Mouse (Mus musculus): Measurements from ENCODE around the gene Phf3. TPM values are rescaled to one million over a fixed set of nuclear protein-coding genes. Genes with fewer than 3 reads are reported as not detected.
"Not testable (repeated sequence)": the region's sequence is repeated elsewhere in the genome, so short reads cannot be mapped to it uniquely, and the experiment has no call there.

Gene Phf3
- 28.7 and 31.0 TPM in 2 replicates for polyA plus RNA-seq (2016; fragmentation: Nextera tagmentation; extraction: Ambion mirVana)

- Histone ChIP-seq H3K27me3 (ENCODE audit: low read depth, poor library complexity, severe bottlenecking) (no peaks in the 10 kb centered on the region), H3K9me3 (replicated peaks) (no peaks in the 10 kb centered on the region), H3K36me3 (peaks cover 7% of the 10 kb centered on the region; the same call in 1 of the 2 replicates), H3K4me1 (peaks cover 18% of the 10 kb centered on the region), H3K27ac (replicated peaks) (peak within 1 kb of the TSS; percentile 99), H3K4me3 (peak within 1 kb of the TSS; percentile 88)
- DNase-seq (ENCODE audit: low spot score), result peak; percentile 89
- under 1% methylated on average over 73 of the region's 85 CpGs for WGBS
Observed at GRCm38 (mm10) chr1:30873541-30874260, at the start of gene Phf3. Gene Phf3, minus strand, starts transcription at chr1:30873921.

- no peaks in the 10 kb centered on the region for H3K36me3 ChIP-seq
- no peak overlapping the region for H3K27ac ChIP-seq (replicated peaks)
- no peak for DNase-seq (ENCODE audit: low spot score)
- 95% methylated on average over 3 of the region's 3 CpGs for WGBS
- no peaks in the 10 kb centered on the region for H3K27me3 ChIP-seq (ENCODE audit: low read depth, poor library complexity, severe bottlenecking)
- no peaks in the 10 kb centered on the region for H3K4me1 ChIP-seq
- no peak overlapping the region for H3K4me3 ChIP-seq
- H3K9me3 ChIP-seq (replicated peaks), result peaks cover 28% of the 10 kb centered on the region
Observed at GRCm38 (mm10) chr1:30922237-30922636, 48.5 kb upstream of the Phf3 start.

- no peak overlapping the region for H3K4me3 ChIP-seq
- H3K27ac ChIP-seq (replicated peaks), result no peak overlapping the region
- H3K27me3 ChIP-seq (ENCODE audit: low read depth, poor library complexity, severe bottlenecking), result no peaks in the 10 kb centered on the region
- peaks cover 32% of the 10 kb centered on the region for H3K9me3 ChIP-seq (replicated peaks)
- DNase-seq (ENCODE audit: low spot score), result no peak
- no peaks in the 10 kb centered on the region for H3K4me1 ChIP-seq
- H3K36me3 ChIP-seq, result no peaks in the 10 kb centered on the region
Observed at GRCm38 (mm10) chr1:30921252-30921651, 47.5 kb upstream of the Phf3 start.

DNA sequence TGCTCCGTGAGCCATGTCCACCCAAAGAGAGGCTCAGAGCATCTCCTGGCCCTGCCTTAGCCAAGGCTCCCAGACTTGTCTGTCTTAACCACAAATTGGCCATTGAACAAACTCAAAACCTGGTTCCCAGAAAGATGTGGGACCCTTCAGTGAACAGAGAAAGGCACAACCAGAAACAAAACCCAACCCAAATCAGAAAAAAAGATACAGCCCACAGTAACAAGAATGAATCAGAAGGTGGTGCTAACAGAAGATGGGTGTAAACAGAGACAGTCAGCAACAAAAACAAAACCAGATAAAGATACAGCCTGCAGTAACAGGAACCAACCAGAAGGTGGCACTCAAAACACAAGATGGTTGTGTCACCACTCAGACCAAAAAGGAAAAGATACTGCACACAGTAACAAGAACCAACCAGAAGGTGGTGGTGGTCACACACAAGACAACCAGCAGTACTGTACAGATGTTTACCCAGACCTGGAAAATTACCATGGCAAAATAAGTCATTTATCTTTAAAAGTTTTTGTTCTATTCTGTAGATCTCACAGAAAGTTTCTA is 47.0 kb upstream of the Phf3 start:
- WGBS, result 93% methylated on average over 1 of the region's 1 CpGs

GRCm38 (mm10) chr1:30910172-30910571 is 36.5 kb upstream of the Phf3 start:
- no peak overlapping the region for H3K4me3 ChIP-seq
- DNase-seq (ENCODE audit: low spot score), result no peak
- no peaks in the 10 kb centered on the region for H3K27me3 ChIP-seq (ENCODE audit: low read depth, poor library complexity, severe bottlenecking)
- H3K27ac ChIP-seq (replicated peaks), result no peak overlapping the region
- no peaks in the 10 kb centered on the region for H3K36me3 ChIP-seq
- no peaks in the 10 kb centered on the region for H3K4me1 ChIP-seq
- H3K9me3 ChIP-seq (replicated peaks), result no peaks in the 10 kb centered on the region
- WGBS, result 76% methylated on average over 3 of the region's 3 CpGs

More for the DNA sequence above, 47.0 kb upstream of the Phf3 start:
- Histone ChIP-seq H3K36me3 (no peaks in the 10 kb centered on the region), H3K9me3 (replicated peaks) (peaks cover 32% of the 10 kb centered on the region), H3K27ac (replicated peaks) (no peak overlapping the region), H3K4me1 (no peaks in the 10 kb centered on the region), H3K27me3 (ENCODE audit: low read depth, poor library complexity, severe bottlenecking) (no peaks in the 10 kb centered on the region), H3K4me3 (no peak overlapping the region)
- DNase-seq (ENCODE audit: low spot score), result no peak

DNA sequence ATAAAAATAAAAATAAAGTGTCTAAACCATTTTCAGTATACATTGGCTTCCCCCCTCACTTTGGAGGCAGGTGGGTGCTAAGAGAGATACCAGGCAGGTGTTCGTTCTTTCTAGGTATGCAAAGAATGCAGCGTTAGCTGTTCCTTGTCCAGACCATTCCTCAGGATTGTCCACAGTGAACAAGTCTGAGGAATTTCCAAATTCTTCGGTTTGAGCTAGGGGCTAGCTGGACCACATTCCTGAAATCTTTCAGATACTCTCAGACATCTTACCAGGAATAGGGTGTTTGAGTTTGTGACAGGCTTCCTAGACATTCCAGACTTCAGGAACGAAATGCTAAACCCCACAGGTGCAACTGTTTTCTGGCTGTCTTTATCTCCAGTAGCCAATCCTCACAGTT is 35.1 kb upstream of the Phf3 start:
- Histone ChIP-seq H3K4me1 (no peaks in the 10 kb centered on the region), H3K27ac (replicated peaks) (no peak overlapping the region), H3K27me3 (ENCODE audit: low read depth, poor library complexity, severe bottlenecking) (no peaks in the 10 kb centered on the region), H3K9me3 (replicated peaks) (no peaks in the 10 kb centered on the region), H3K4me3 (no peak overlapping the region), H3K36me3 (no peaks in the 10 kb centered on the region)
- no peak for DNase-seq (ENCODE audit: low spot score)
- 77% methylated on average over 4 of the region's 4 CpGs for WGBS

- no peak for DNase-seq (ENCODE audit: low spot score)
- Histone ChIP-seq H3K4me1 (no peaks in the 10 kb centered on the region), H3K27ac (replicated peaks) (no peak overlapping the region), H3K36me3 (no peaks in the 10 kb centered on the region), H3K9me3 (replicated peaks) (no peaks in the 10 kb centered on the region), H3K27me3 (ENCODE audit: low read depth, poor library complexity, severe bottlenecking) (no peaks in the 10 kb centered on the region), H3K4me3 (no peak overlapping the region)
- WGBS, result 82% methylated on average over 3 of the region's 3 CpGs
Observed at GRCm38 (mm10) chr1:30903480-30904218, 29.9 kb upstream of the Phf3 start.

- no peak overlapping the region for H3K4me3 ChIP-seq
- no peaks in the 10 kb centered on the region for H3K27me3 ChIP-seq (ENCODE audit: low read depth, poor library complexity, severe bottlenecking)
- no peaks in the 10 kb centered on the region for H3K36me3 ChIP-seq
- H3K27ac ChIP-seq (replicated peaks), result no peak overlapping the region
- no peaks in the 10 kb centered on the region for H3K4me1 ChIP-seq
- H3K9me3 ChIP-seq (replicated peaks), result no peaks in the 10 kb centered on the region
- DNase-seq (ENCODE audit: low spot score), result no peak
- WGBS, result 81% methylated on average over 2 of the region's 2 CpGs
Observed at GRCm38 (mm10) chr1:30898691-30899090, 25.0 kb upstream of the Phf3 start.

DNA sequence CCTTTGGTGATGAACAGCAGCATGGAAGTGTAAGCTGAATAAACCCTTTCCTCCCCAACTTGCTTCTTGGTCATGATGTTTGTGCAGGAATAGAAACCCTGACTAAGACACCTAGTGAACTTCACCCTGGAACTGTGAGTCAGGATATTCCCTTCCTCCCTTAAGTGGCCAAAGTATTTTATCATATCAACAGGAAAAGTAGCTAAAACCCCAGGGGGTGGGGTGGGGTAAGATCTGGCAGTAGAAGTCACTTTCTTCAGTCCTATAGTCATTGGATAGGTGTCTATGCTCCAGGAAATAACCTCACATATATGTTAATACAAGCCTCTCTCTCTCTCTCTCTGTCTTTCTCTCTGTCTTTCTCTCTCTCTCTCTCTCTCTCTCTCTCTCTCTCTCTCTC is 21.6 kb upstream of the Phf3 start:
- not testable (repeated sequence) for H3K4me1 ChIP-seq; H3K4me3 ChIP-seq; H3K36me3 ChIP-seq; H3K27me3 ChIP-seq (ENCODE audit: low read depth, poor library complexity, severe bottlenecking); H3K9me3 ChIP-seq (replicated peaks); H3K27ac ChIP-seq (replicated peaks); DNase-seq (ENCODE audit: low spot score)

- not testable (repeated sequence) for H3K9me3 ChIP-seq (replicated peaks); H3K36me3 ChIP-seq; H3K4me1 ChIP-seq; DNase-seq (ENCODE audit: low spot score); H3K27ac ChIP-seq (replicated peaks); H3K27me3 ChIP-seq (ENCODE audit: low read depth, poor library complexity, severe bottlenecking); H3K4me3 ChIP-seq
- 95% methylated on average over 1 of the region's 1 CpGs for WGBS
Observed at GRCm38 (mm10) chr1:30883806-30884205, 10.1 kb upstream of the Phf3 start.

- Histone ChIP-seq H3K27ac (replicated peaks) (no peak overlapping the region), H3K9me3 (replicated peaks) (no peaks in the 10 kb centered on the region), H3K4me3 (no peak overlapping the region), H3K36me3 (peaks cover under 1% of the 10 kb centered on the region; the same call in 1 of the 2 replicates), H3K27me3 (ENCODE audit: low read depth, poor library complexity, severe bottlenecking) (no peaks in the 10 kb centered on the region), H3K4me1 (peaks cover 18% of the 10 kb centered on the region)
- DNase-seq (ENCODE audit: low spot score), result no peak
Observed at GRCm38 (mm10) chr1:30875746-30876145, 2.0 kb upstream of the Phf3 start.

DNA sequence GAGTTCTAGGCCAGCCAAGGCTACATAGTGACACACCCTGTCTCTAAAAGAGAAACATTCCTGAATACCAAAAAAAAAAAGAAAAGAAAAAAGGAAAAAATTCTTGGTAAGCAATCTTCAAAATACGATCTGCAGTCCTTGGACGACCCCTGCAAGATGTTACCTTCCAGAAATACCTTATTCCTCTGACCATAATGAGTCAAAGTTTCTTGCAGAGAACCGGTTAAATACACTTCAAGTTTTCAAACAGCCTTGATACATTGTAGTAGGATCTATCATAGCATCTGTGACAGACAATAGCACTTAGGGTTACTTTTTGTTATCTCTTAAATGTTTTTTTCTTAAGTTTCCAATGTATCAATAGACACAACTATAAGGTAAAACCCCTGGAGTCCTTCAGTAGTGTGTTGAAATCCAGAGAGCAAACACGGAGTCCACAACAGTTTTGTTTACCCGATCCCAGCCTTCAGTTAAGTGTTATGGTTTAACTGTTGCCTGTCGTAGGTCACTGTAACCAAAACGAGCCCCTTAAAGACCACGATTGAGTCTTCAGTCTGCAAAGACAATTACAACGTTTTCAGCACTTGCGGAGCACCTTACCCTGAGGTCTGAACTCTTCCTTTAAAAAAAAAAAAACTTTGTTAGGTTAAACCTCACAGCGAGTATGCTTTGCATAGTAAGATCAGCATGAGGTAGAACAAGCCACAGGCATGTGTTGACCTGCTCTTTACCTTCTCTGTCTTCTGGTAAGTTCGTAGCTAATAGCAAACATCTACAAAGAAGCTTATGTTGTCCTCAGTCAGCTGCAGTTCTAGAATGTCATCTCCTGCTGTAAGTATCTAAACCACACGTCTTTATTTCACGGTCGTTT is 775 bp upstream of the Phf3 start:
- 62% methylated on average over 15 of the region's 15 CpGs for WGBS
- H3K27me3 ChIP-seq (ENCODE audit: low read depth, poor library complexity, severe bottlenecking), result no peaks in the 10 kb centered on the region
- peak overlapping the region; percentile 99 for H3K27ac ChIP-seq (replicated peaks)
- no peak for DNase-seq (ENCODE audit: low spot score)
- no peaks in the 10 kb centered on the region for H3K9me3 ChIP-seq (replicated peaks)
- H3K4me3 ChIP-seq, result peak overlapping the region; percentile 88
- H3K36me3 ChIP-seq, result peaks cover 7% of the 10 kb centered on the region; the same call in 1 of the 2 replicates
- H3K4me1 ChIP-seq, result peaks cover 18% of the 10 kb centered on the region
